Mouse (Mus musculus): ENCODE data around the gene Gm2956. TPM values are rescaled to one million over a fixed set of nuclear protein-coding genes. Genes with fewer than 3 reads are reported as not detected.
"Not testable (repeated sequence)": the region's sequence is repeated elsewhere in the genome, so short reads cannot be mapped to it uniquely, and the experiment has no call there.

Gene Gm2956
- total RNA-seq (2021) (not detected), polyA plus RNA-seq (2012; rRNA removed) (not detected in 2 replicates)
- long read RNA-seq = 0 reads

GRCm38 (mm10) chr14:3332087-3332677 is at the start of gene Gm2956:
TSS of gene Gm2956 (plus strand) at chr14:3332627.
- not testable (repeated sequence) for DNase-seq

DNA sequence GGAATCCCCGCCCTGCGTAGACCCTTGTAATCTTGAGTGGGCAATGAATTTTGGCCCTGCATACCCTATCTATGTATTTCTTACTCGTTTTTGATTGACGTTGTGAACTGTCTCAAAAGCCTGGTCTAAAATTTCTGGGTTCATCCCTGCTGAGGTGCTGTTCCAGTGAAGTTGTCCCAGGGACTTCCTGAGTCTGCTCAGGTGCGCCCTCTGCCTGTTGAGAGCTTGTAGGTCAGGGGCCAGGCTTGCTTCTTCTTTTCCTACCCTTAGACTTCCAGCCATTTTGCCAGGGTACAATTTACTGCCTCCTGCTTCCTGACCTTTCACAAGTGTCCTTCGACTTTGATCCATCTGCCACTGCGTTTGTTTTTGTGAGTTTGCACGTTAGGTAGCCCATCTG is 979 bp downstream of the Gm2956 start:
- DNase-seq = not testable (repeated sequence)

- DNase-seq = not testable (repeated sequence)
These were observed 62.4 kb downstream of the Gm2956 start, which contains the start of gene Gm10413 for GRCm38 (mm10) chr14:3394793-3395192. TSS of gene Gm10413 (plus strand) at chr14:3395093.

Other genes starting within 250 kb of the Gm2956 start
- gene Gm10340, start 198.6 kb upstream of the Gm2956 start, total RNA-seq (2021) = not detected
- not detected in 2 replicates for gene Gm10340, start 198.6 kb upstream of the Gm2956 start, polyA plus RNA-seq (2012; rRNA removed)
- gene Gm5795, start 144.4 kb upstream of the Gm2956 start, total RNA-seq (2021) = not detected
- not detected in 2 replicates for gene Gm5795, start 144.4 kb upstream of the Gm2956 start, polyA plus RNA-seq (2012; rRNA removed)
- not detected for gene D830030K20Rik, start 124.1 kb upstream of the Gm2956 start, total RNA-seq (2021)
- gene D830030K20Rik, start 124.1 kb upstream of the Gm2956 start, polyA plus RNA-seq (2012; rRNA removed) = 0.09 TPM in 1 of 2 replicates, not detected in the other
- not detected for gene Gm10413, start 62.5 kb downstream of the Gm2956 start, total RNA-seq (2021)
- not detected in 2 replicates for gene Gm10413, start 62.5 kb downstream of the Gm2956 start, polyA plus RNA-seq (2012; rRNA removed)
- gene Gm10409, start 80.0 kb downstream of the Gm2956 start, total RNA-seq (2021) = not detected
- gene Gm10409, start 80.0 kb downstream of the Gm2956 start, polyA plus RNA-seq (2012; rRNA removed) = not detected in 2 replicates
- gene Gm3005, start 95.5 kb downstream of the Gm2956 start, total RNA-seq (2021) = not detected
- not detected in 2 replicates for gene Gm3005, start 95.5 kb downstream of the Gm2956 start, polyA plus RNA-seq (2012; rRNA removed)
- not detected for gene Gm10408, start 116.8 kb downstream of the Gm2956 start, total RNA-seq (2021)
- not detected in 2 replicates for gene Gm10408, start 116.8 kb downstream of the Gm2956 start, polyA plus RNA-seq (2012; rRNA removed)

Data from adrenal gland, adult 2 months (tissue).